Comparison of ENCODE assay signal across 9 mouse cellular contexts in the genomic region with DNA sequence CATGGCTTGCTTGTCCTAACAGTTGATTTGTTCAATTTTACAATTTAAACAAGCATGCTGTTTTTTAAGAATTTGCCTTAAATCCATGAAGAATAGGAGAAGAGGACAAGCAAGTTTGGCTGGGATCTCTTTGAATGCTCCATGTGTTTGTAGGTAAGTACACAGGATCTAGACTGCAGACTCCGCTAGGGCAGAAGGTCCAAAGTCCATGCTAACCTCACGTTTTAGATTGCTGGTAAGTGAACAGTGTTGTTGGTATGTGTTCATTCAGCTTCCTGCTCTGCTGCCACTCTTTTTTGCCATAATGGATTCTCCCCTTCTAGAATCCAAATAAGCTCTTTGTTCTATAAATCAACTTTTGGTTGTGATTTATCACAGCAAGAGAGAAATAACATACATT.
"Had no signal": no experiment of that assay in that cellular context is flagged by ENCODE, and none has a peak within 500 bp of the region (broad histone marks: within the 10 kb centered on the region; RNA-seq: fewer than 3 reads in every experiment).

No protein-coding gene starts in this region.

- H3K4me3 ChIP-seq: left cerebral cortex, adult 2 months; limb, embryonic 10.5 days; liver, embryonic 12.5 days; lung, embryonic 15.5 days; midbrain, embryonic 12.5 days; neural tube, embryonic 15.5 days had no signal

- H3K9me3 ChIP-seq: limb, embryonic 10.5 days; liver, embryonic 12.5 days; lung, embryonic 15.5 days; midbrain, embryonic 12.5 days; neural tube, embryonic 15.5 days had no signal

- DNase-seq: kidney, adult 18-20 months; thymus, postnatal 4 days had no signal

- H3K27ac ChIP-seq: left cerebral cortex, adult 2 months; limb, embryonic 10.5 days; liver, embryonic 12.5 days; lung, embryonic 15.5 days; midbrain, embryonic 12.5 days had no signal

- H3K9ac ChIP-seq: liver, embryonic 12.5 days; lung, embryonic 15.5 days; midbrain, embryonic 12.5 days; neural tube, embryonic 15.5 days had no signal

- ATAC-seq: midbrain, embryonic 16.5 days had no signal

- H3K4me1 ChIP-seq: limb, embryonic 10.5 days; liver, embryonic 12.5 days; lung, embryonic 15.5 days; midbrain, embryonic 12.5 days; neural tube, embryonic 15.5 days had no signal

- H3K27me3 ChIP-seq: liver, embryonic 12.5 days; lung, embryonic 15.5 days; midbrain, embryonic 12.5 days; neural tube, embryonic 15.5 days had no signal

- H3K4me2 ChIP-seq: liver, embryonic 12.5 days; lung, embryonic 15.5 days; midbrain, embryonic 12.5 days; neural tube, embryonic 15.5 days had no signal
